Mouse (Mus musculus) c-Kit-positive CD71-negative TER-119-negative erythroid progenitor cells, embryonic 14.5 days (primary cell): ENCODE measurements around the gene Xab2.

Experiments
- DNase-seq: peaks from one replicate; pipeline ENCODE4 v3.0.0-alpha.2; 2013; ENCODE audit warnings: low read depth

Gene Xab2

GRCm38 (mm10) chr8:3621199-3621970, at the start of gene Xab2, which contains the start of gene Pet100:
Gene Xab2, minus strand, starts transcription at chr8:3621316.
Gene Pet100, plus strand, starts transcription at chr8:3621548.
- DNase-seq = peak; percentile 100

DNA sequence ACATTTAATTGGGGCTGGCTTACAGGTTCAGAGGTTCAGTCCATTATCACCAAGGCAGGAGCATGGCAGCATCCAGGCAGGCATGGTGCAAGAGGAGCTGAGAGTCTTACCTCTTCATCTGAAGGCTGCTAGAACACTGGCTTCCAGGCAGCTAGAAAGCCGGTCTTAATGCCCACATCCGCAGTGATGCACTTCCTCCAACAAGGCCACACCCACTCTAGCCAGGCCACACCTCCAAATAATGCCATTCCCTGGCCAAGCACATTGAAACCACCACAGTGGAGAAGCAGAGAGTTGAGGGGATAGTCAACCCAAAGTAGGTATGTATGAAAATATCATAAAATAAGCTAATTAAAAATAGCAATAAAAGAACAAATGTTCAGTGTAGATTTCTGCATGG, 49.3 kb upstream of the Xab2 start:
- no peak for DNase-seq

- DNase-seq = no peak
Measured at GRCm38 (mm10) chr8:3665507-3665906, 44.4 kb upstream of the Xab2 start, which contains the start of gene Mcemp1. Gene Mcemp1, plus strand, starts transcription at chr8:3665754.

- no peak for DNase-seq
Measured at GRCm38 (mm10) chr8:3664405-3664804, 43.3 kb upstream of the Xab2 start.

- DNase-seq = no peak
Measured at GRCm38 (mm10) chr8:3660889-3661288, 39.8 kb upstream of the Xab2 start.

DNA sequence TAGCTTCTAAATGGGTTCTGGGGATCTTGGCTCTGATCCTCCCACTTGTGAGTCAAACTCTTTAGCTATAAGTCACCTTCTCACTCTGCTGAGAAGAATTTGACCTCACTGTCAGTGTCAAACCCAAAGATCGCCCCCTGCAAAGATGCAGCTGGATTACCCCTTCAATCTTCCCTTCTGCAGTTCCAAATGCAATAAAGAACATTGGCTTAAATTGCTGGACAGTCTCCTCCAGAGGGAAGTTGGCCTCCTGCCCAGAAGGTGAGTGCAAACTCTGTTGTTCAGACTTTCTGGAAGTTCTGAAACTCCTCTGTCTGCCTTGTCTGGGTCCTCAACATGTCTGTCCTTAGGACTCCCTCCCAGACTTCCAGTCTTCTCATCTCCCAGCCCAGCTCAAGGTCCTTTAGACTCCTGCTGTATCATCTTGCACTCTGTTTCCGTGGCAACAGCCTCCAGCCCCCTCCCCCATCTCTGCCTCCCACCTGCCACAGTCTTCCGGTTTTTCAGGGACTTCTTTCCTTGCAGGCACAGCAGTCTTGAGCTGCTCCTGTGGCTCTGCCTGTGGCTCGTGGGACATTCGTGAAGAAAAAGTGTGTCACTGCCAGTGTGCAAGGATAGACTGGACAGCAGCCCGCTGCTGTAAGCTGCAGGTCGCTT, 35.7 kb upstream of the Xab2 start:
- DNase-seq = no peak

GRCm38 (mm10) chr8:3655526-3655925, 34.4 kb upstream of the Xab2 start, which contains the start of gene Retn:
Gene Retn, plus strand, starts transcription at chr8:3655770.
- no peak for DNase-seq

- DNase-seq = no peak
Measured at GRCm38 (mm10) chr8:3654726-3655508, 33.8 kb upstream of the Xab2 start.

DNA sequence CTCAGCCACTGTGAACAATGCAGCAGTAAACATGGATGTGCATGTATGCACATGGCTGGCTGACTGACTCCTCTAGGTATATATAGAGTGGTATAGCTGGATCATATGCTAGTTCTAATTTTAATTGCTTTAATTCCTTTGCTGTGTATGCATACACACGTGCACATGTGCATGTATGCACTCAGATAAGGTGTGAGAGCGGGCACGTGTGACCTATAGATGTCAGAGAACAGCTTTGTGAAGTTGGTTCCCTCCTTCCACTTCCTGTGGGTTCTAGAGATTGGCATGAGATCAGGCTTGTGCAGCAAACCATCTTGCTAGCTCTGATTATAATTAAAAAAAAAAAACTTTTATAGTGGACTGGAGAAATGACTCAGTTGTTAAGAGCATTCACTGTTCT, 31.7 kb upstream of the Xab2 start:
- no peak for DNase-seq

DNA sequence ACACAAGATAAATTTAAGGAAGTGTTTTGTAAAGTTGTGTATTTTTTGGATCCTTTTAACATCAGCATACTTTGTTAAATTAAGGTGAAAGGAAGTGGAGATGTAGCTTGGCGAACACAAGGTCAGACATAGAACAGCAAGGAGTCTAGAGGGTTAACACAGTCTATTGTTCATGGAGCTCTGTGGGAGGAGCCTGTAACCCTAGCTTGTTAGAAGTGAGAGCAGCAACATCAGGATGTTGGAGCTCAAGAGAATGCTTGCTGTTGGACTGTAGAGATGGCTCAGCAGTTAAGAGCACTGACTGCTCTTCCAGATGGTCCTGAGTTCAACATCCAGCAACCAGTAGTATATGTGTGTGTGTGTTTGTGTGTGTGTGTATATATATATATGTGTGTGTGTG, 27.9 kb upstream of the Xab2 start:
- DNase-seq = no peak

- DNase-seq = no peak
Measured at GRCm38 (mm10) chr8:3648268-3648667, 27.2 kb upstream of the Xab2 start.

GRCm38 (mm10) chr8:3647561-3647960, 26.4 kb upstream of the Xab2 start:
- DNase-seq = no peak

GRCm38 (mm10) chr8:3646824-3647531, 25.9 kb upstream of the Xab2 start:
- no peak for DNase-seq

DNA sequence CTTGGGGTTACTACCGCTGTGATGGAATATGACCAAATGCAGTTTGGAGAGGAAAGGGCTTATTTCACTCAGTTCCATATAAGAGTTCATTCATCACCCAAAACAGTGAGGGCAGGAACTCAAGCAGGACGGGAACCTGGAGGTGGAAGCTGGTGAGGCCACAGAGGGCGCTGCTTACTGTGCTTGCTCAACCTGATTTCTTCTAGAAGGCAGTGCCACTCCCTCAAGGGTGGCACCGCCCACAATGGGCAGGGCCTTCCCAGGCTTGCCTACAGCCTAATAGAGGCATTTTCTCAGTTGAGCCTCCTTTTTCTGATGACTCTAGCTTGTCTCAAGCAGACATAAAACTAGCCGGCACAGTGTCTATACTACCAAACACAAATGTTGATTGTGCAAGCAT, 24.7 kb upstream of the Xab2 start:
- peak; percentile 71 for DNase-seq

DNA sequence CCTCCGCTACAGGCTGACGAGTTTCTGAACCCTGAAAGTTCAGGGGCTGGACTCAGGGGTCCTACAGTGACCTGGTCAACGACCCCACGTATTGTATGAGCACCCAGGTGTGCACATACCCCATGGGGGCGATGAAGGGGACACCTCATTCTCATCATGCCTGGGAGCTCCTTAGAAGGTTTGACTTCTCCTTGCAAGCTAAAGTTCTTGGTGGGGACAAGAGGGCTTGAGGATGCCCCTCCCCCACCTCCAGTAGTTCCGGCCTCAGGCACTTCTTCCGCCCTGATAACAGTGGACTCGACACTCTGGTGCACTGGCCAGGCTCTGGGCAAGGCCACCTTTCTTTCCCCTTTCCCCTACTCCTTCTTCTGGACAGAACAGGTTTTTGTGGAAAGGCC, 10.4 kb upstream of the Xab2 start:
- DNase-seq = no peak

GRCm38 (mm10) chr8:3630647-3631477, 9.7 kb upstream of the Xab2 start, which contains the start of gene Stxbp2:
Gene Stxbp2, plus strand, starts transcription at chr8:3630955.
- peak; percentile 68 for DNase-seq

GRCm38 (mm10) chr8:3628014-3628413, 6.9 kb upstream of the Xab2 start:
- DNase-seq = no peak

DNA sequence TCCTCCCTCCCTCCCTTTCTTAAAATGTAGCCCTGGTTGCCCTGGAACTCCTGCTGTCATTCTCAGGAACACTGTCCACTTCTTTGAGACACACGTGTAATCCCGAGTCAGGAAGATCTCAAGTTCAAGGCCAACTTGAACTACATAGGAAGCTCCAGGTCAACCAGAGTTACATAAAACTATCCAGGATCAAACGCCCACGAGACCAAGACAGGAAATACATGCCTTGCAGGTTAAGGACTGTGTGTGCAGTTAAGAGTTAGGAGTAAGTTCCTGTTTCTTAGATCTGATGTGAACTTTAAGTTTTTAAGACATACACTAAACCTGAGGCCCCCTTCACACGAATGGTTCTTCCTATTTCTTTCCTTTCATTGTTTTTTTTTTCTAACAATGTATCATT, 5.9 kb upstream of the Xab2 start:
- no peak for DNase-seq

DNA sequence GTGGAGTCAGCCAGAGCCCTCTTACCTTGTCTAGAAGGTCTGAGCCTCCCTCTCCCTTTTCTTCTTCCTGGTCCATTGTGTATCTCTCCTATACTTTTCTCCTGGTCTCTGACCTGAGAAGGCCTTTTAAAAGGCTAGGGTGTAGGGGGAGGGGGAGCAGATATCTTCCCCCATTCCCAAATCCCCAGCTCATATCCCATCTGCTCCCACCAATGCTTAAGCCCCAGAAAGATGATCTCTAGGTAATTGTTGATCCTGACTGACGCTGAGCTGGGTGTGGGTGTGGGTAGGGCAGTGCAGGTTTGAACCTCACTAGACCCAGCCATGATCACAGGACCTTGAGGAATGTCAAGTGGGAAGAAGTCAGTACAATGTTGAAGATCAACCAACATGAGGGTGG, 4.3 kb upstream of the Xab2 start, which contains the start of gene Pcp2:
Gene Pcp2 (minus strand): TSS at position 101 of the 400 bp plus-strand sequence.
- DNase-seq = no peak

- no peak for DNase-seq
Measured at GRCm38 (mm10) chr8:3622119-3622518, 1.0 kb upstream of the Xab2 start.

GRCm38 (mm10) chr8:3609816-3610150, 11.3 kb downstream of the Xab2 start:
- DNase-seq = no peak
